Mouse (Mus musculus): ENCODE measurements around the gene Nmrk2. TPM values are rescaled to one million over a fixed set of nuclear protein-coding genes. Genes with fewer than 3 reads are reported as not detected.

Nmrk2 gene
- total RNA-seq, 2 experiments from 2014 or later, result 1.7 to 1.8 TPM

DNA sequence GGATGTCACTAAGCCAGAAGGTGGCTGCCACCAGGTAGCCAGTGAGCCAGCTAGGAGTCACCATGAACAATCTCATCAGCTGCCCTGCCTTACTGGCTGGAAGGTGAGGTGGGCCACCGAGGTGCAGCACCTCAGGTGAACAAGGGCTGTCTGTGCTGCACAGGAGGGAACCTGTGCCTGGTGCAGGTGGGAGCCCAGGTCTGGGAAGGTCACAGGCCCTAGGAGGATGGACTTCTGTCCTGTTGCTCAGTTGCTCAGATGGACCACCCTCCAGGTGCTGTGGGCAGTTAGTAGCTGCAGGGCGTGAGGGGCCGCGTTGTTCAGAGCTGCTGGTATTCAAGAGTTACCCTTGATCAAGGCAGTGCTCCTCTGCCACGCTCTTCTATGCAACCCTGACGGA, 15.0 kb upstream of the Nmrk2 start:
- no peak for DNase-seq

DNA sequence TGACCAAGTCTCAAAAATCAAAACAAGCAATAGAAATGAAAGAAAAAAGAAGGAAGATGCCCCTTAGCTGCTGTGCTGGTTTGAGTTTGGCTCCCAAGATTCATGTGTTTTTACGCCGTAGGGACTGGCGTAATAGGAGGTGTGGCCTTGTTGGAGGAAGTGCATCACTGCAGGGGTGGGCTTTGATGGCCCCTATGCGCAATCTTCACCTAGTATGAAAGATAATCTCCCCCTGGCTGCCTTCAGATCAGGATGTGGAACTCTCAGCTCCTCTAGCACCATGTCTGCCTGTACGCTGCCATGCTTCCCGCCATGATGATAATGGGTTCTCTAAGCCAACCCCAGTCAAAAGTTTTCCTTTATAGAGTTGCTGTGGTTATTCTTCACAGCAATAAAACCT, 14.4 kb upstream of the Nmrk2 start:
- DNase-seq, result no peak

DNA sequence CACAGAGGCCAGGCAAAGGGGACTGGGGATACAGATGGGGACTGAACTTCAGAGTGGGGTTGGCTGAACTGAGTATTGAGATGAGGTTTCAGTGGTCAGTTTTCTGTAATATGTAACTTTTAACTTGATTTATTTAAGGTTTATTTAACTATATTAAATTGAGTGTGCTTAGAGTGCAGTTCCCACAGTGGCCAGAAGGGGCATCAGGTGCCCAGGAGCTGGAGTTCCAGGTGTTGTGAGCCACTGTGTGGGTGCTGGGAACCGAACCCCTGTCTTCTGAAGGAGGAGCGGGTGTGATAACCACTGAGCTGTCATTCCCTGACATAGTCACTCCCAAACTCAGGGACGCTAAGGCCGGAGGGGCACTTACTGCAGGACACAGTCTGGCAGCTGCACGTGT, 8.3 kb upstream of the Nmrk2 start:
- peak; percentile 37 for DNase-seq

DNA sequence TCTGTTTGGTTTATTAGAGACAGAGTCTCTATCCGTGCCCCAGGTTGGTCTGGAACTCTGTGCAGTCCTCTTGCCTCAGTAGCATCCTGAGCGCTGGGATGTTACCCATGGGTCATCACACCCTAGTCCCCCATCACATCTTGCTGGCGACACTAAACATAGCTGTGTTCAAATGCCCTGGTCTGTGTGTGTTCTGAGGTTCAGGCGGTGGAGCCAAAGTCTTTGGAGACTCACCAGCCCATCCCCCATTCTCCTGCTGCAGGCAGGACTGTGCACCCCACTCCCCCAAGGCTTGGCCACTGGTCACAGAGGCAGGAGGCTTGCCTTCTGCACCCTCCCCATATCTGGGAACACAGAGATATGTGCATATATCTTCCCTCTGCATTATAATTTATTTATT, 2.3 kb upstream of the Nmrk2 start:
- DNase-seq, result no peak

- DNase-seq, result no peak
These were observed 1.3 kb upstream of the Nmrk2 start for GRCm38 (mm10) chr10:81202978-81203720.

DNA sequence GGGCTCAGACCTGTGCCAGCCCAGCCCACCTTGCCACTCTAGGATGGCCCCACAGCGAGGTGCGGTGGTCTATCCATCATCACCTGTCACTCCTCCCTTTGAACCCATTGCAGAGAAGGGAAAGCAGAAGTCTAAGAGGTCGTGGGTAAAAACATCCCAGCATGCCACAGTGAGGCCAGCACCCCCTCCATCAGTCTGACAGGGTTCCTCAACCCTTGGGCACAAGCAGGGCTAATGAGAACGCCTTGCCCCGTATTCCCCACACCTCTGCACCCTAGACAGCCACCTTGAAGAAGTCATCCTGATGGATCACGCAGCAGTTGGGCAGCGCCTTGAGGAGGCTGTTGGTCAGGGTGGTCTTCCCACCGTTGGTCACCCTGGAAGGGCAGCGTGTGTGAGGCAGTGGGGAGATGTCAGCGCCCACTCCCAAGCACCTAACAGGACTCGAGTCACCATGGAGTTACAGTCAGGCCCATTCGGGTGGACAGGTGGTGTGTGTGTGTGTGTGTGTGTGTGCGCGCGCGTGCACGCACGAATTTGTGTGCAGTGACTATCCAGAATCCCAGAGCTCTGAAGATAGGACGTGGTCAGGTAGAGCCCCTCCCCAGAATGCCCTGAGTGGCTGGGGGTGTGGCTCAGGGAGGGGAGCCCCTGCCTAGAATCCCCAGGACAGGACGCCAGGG, 1.1 kb downstream of the Nmrk2 start:
- DNase-seq, result no peak

GRCm38 (mm10) chr10:81200141-81200540, 1.7 kb downstream of the Nmrk2 start:
- no peak for DNase-seq

DNA sequence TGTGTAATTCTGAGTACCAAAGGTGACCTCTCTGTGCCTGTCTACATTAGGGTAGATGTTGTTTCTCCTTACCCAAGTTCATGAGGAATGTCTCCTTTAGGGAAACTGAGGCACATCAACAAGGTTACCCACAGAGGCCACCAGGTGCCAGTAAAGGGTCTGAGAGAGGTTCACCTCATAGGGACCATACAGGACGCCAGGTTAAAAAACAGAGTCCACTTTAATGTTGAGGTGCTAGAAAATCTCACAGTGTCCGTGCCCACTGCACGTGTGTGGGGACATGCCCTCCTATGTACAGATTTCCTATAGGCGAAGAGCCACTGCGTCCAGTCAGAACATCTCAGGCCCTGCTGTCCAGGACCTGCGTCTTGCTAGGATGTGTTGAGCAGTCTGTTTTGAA, 2.9 kb downstream of the Nmrk2 start:
- DNase-seq, result no peak

- DNase-seq, result no peak
These were observed 3.6 kb downstream of the Nmrk2 start for GRCm38 (mm10) chr10:81198230-81198629.

- no peak for DNase-seq
These were observed 4.5 kb downstream of the Nmrk2 start for GRCm38 (mm10) chr10:81197305-81197704.

DNA sequence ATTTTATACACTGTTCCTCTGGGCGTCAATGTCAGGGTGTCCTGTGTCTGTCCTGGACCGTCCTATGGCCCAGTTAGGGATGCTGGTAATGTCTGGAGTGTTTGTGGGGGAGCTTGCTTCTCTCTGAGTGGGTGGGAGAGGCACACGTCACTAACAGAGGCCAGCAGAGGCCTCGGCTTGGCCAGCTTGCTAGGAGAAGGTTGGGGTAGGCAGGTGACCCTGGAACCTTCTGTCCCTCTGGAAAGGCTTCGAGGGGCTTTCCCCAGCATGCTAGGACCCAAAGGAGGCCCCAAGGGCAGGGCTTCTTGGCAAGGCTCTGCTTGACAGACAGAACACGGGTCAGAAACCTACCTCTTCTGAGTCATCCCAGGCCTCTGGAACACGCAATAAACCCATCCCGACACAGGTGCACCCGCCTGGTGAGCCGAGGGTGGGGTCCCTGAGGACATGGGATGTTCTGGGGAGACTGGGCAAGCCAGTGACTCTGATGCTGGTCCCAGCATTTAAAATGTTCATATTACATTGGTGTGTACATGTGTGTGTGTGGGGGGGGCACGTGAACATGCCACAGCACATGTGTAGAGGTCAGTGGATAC, 5.3 kb downstream of the Nmrk2 start:
- no peak for DNase-seq

- DNase-seq, result no peak
These were observed 6.6 kb downstream of the Nmrk2 start for GRCm38 (mm10) chr10:81195300-81195699.

GRCm38 (mm10) chr10:81193991-81194774, 7.7 kb downstream of the Nmrk2 start:
- peak; percentile 73 for DNase-seq

DNA sequence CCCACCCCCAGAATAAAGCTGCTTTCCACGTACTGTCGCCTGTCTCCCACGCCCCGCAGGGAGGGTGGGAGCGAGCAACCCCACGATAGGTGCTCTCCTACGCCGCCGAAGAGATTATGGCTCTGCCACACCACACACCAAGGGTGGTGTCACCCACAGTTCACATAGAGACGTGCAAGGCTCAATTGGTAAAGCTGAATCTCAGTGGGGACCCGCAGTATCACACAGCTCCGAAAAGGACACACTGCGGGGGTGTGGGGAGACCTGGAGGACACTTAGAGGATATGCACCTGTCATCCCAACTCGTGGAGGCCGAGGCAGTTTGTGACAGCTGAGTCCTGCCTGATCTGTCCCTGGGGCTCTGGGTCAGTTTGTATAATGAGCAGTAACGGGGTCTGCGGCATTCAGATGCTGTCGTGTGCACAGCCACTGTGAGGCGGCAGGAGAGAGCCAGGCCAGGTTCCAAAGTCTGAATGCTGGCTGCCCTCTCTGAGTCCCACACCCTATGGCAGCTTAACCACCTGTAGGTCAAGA, 8.8 kb downstream of the Nmrk2 start:
- DNase-seq, result peak; percentile 42

GRCm38 (mm10) chr10:81192270-81192967, 9.4 kb downstream of the Nmrk2 start:
- peak; percentile 81 for DNase-seq

- DNase-seq, result peak; percentile 11
These were observed 10.4 kb downstream of the Nmrk2 start for GRCm38 (mm10) chr10:81191342-81191982.

GRCm38 (mm10) chr10:81190912-81191321, 10.9 kb downstream of the Nmrk2 start:
- no peak for DNase-seq

DNA sequence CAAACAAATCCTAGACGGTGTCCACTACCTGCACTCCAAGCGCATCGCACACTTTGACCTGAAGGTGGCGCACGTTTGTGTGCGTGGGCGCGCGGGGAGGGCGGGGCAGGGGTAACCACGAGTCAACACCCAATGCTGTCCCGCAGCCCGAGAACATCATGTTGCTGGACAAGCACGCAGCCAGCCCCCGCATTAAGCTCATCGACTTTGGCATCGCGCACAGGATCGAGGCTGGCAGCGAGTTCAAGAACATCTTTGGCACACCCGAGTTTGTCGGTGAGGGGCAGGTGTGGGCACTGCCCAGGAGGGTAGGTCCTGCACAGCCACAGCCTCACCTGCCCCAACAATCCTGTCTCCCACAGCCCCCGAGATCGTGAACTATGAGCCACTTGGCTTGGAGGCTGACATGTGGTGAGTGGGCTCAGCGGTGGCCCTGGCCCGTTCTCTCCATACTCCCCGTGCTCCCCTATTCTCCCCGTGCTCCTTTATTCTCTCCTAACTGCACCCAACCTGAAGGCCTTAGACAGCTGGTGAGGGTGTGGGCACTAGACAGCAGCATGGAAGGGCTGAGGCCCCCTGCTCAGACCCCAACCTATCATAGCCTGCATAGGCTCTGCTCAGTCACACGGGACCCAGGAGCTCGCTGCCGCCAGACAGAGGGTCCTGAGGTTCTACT, 11.5 kb downstream of the Nmrk2 start:
- peak; percentile 45 for DNase-seq

GRCm38 (mm10) chr10:81189821-81190220, 12.0 kb downstream of the Nmrk2 start:
- no peak for DNase-seq

DNA sequence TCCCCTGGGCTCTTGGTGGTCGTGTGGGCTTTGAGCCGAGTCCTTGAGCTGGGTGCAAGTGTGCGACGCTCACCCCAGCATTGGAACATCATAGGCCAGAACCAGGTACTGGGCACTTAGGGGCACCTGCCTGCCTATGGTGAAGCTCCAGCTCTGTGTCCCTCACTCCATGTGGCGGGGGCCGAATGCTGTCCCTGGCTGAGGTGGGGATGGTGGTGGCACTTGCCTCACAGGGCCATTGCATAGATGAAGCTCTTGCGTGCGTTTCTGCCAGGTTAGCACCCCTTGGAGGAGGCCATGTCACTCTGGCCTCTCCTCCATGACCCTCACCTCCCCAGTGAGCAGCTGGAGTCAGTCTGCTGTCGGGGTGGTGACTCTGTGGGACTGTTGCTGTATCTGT, 14.7 kb downstream of the Nmrk2 start:
- DNase-seq, result no peak

DNA sequence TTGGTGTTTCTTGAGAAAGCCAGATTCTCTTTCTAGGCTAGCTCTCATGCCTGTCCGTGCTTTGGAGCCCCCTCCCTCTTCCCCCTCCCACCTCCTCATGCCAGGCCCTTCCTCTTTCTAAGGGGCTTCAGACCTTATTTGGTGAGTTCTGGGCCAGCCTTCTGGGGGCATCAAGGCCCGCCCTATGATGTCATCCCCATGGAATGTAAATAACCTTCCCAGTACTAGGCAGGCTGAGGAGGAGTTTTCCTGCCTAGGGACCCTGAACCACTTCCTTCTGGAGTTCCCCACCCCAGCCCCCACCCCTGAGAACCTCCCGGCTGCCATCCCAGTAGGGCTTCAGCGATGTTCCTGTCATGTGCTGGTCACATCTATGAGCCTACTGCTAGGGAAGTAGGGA, 17.1 kb downstream of the Nmrk2 start:
- DNase-seq, result no peak

All from gastrocnemius, postnatal 10 days (tissue).